Mouse (Mus musculus) liver, adult 2 months (tissue): ENCODE data around the gene Commd1.

ENCODE experiments used
- CTCF ChIP-seq: fragments of 200-500 bp; IDR thresholded peaks from 2 replicates; pipeline ENCODE4 v1.5.1; 2011; ENCODE audit warnings: low read depth, low read length, control low read depth
- POLR2A ChIP-seq: fragments of 200-500 bp; IDR thresholded peaks from 2 replicates; pipeline ENCODE4 v1.6.1; 2011; ENCODE audit warnings: low read length, control low read depth; ENCODE audit not compliant: insufficient read depth; ENCODE audit errors: extremely low read depth

GRCm38 (mm10) chr11:22956830-22957229, 25.4 kb downstream of the Commd1 start:
- TF ChIP-seq POLR2A (no peak), CTCF (peak; percentile 91)
